Mouse (Mus musculus) monocyte, adult 2 months (primary cell): ENCODE measurements around the gene Gabpb1.

Experiments used
- DNase-seq, 2 experiments: peaks; one replicate each; pipeline ENCODE4 v3.0.0; 2022; ENCODE audit warnings: low spot score in 2 of 2, low read depth in 1 of 2

Gabpb1 gene

GRCm38 (mm10) chr2:126596347-126597072 is 79.6 kb downstream of the Gabpb1 start:
- no peak for DNase-seq

GRCm38 (mm10) chr2:126593831-126594610 is 82.1 kb downstream of the Gabpb1 start:
- no peak for DNase-seq

GRCm38 (mm10) chr2:126591304-126591703 is 84.8 kb downstream of the Gabpb1 start:
- no peak for DNase-seq

- DNase-seq = no peak
Measured at GRCm38 (mm10) chr2:126587468-126587867, 88.7 kb downstream of the Gabpb1 start.

GRCm38 (mm10) chr2:126584621-126585369 is 91.3 kb downstream of the Gabpb1 start:
- no peak for DNase-seq

- DNase-seq = no peak
Measured at GRCm38 (mm10) chr2:126583960-126584359, 92.2 kb downstream of the Gabpb1 start.

GRCm38 (mm10) chr2:126579282-126579681 is 96.9 kb downstream of the Gabpb1 start:
- no peak for DNase-seq
